Mouse (Mus musculus) bone marrow macrophage, adult 2 months (primary cell): Measurements from ENCODE around the gene Cd59a.

ENCODE experiments used
- CTCF ChIP-seq: IDR thresholded peaks from 2 replicates; pipeline ENCODE4 v1.5.1; 2012; ENCODE audit warnings: low read depth, mild to moderate bottlenecking, low read length, moderate library complexity
- POLR2A ChIP-seq: IDR thresholded peaks from 2 replicates; pipeline ENCODE4 v1.6.1; 2012; ENCODE audit warnings: mild to moderate bottlenecking, low read depth, low read length, borderline replicate concordance

GRCm38 (mm10) chr2:104147910-104148561 lies 52.4 kb downstream of the Cd59a start:
- TF ChIP-seq CTCF (no peak), POLR2A (no peak)
